Mouse (Mus musculus) liver, postnatal 0 days (tissue): ENCODE measurements around the gene Ptprg.

Source experiments
- CTCF ChIP-seq: sonication (generic); IDR thresholded peaks from 2 replicates; pipeline ENCODE4 v1.5.1; 2016; ENCODE audit warnings: antibody characterized with exemption, low read depth
- EP300 ChIP-seq: IDR thresholded peaks from 2 replicates; pipeline ENCODE4 v1.6.1; 2016; ENCODE audit warnings: antibody characterized with exemption, low read depth, mild to moderate bottlenecking

- no peak for TF ChIP-seq EP300
- TF ChIP-seq CTCF, result no peak
These were observed at the start of gene Ptprg for GRCm38 (mm10) chr14:11553273-11553665.
